Mouse (Mus musculus) heart, adult 2 months (tissue): ENCODE measurements around the gene Gm10320.

Experiments
- CTCF ChIP-seq: fragments of 200-600 bp; IDR thresholded peaks from 2 replicates; pipeline ENCODE4 v1.8.1; 2022; ENCODE audit warnings: antibody characterized with exemption, mild to moderate bottlenecking, moderate library complexity
- EP300 ChIP-seq: fragments of 200-500 bp; IDR thresholded peaks from 2 replicates; pipeline ENCODE4 v1.6.1; 2011; ENCODE audit warnings: low read depth, low read length, control low read depth; ENCODE audit not compliant: insufficient read depth
- POLR2A ChIP-seq: fragments of 200-500 bp; IDR thresholded peaks from 2 replicates; pipeline ENCODE4 v1.6.1; 2011; ENCODE audit warnings: mild to moderate bottlenecking, low read depth, low read length, control low read depth; ENCODE audit not compliant: insufficient read depth

- no peak for TF ChIP-seq POLR2A
- no peak for TF ChIP-seq EP300
- no peak for TF ChIP-seq CTCF
Observed at GRCm38 (mm10) chr13:98455646-98456045, 36.2 kb downstream of the Gm10320 start.
